Mouse (Mus musculus): ENCODE results near the gene Arhgap45. TPM values are rescaled to one million over a fixed set of nuclear protein-coding genes. Genes with fewer than 3 reads are reported as not detected.

The Arhgap45 gene
- polyA plus RNA-seq, 1 experiment from 2014 or later, result 17.7 TPM

DNA sequence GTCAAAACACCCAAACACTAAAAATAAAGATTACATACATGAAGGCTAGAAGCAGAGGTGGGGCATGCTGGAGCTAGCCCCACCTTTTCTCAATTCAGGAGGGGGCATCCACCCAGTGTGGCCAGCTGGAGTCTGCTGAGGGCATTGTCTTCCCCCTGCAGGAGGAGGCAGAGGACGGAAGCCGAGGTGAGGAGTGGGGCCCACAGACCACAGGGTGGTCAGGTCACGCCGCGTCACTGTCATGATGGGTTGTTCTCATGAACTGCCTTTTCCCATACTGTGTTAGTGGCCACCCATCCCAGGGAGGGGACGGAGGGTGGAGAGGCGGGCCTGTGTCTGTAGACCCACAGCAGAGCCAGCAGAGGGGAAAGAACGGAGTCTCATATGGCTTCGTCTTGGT is 13.7 kb downstream of the Arhgap45 start:
- no peak overlapping the region for H3K27ac ChIP-seq (ENCODE audit: low read length)
- no peaks in the 10 kb centered on the region for H3K9me3 ChIP-seq (replicated peaks; ENCODE audit: control insufficient read depth, low read length)
- H3K4me3 ChIP-seq (ENCODE audit: low read length), result no peak overlapping the region
- H3K36me3 ChIP-seq (ENCODE audit: control insufficient read depth, insufficient read depth), result 0 out of 2 replicates have a peak, but pooled peaks cover 4% of the 10 kb centered on the region
- H3K4me1 ChIP-seq (ENCODE audit: control insufficient read depth, insufficient read depth, low read length), result peaks cover 21% of the 10 kb centered on the region
- no peak overlapping the region for H3K9ac ChIP-seq (ENCODE audit: low read length)
- H3K27me3 ChIP-seq (ENCODE audit: control insufficient read depth, insufficient read depth, low read length), result no peaks in the 10 kb centered on the region
- WGBS, result 88% methylated on average over 9 of the region's 9 CpGs
- no peak overlapping the region for H3K4me2 ChIP-seq (ENCODE audit: low read depth, low read length)
- no peak for ATAC-seq (replicated peaks; ENCODE audit: extremely low read depth, insufficient read depth, low FRiP score)

DNA sequence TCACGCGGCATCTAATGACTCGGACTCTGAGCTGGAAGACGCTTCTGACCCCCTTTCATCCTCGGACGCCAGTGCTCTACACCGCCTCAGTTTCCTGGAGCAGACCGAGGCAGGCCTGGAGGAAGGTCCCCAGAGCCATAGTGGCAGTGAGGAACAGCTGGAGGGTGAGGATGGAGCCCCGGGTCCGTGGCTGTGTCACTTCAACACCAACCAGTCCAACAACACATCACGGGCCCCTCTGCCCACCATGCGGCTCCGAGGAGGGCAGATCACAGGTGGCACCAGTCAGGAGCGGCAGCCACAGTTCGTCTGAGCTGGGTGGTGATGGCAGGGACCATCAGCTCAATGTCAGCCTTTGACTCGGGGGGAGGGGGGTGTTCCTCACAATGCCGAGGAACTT is 14.3 kb downstream of the Arhgap45 start:
- peaks cover 10% of the 10 kb centered on the region; the same call in 1 of the 2 replicates for H3K36me3 ChIP-seq (ENCODE audit: control insufficient read depth, insufficient read depth)
- peaks cover 21% of the 10 kb centered on the region for H3K4me1 ChIP-seq (ENCODE audit: control insufficient read depth, insufficient read depth, low read length)
- H3K9me3 ChIP-seq (replicated peaks; ENCODE audit: control insufficient read depth, low read length), result no peaks in the 10 kb centered on the region
- H3K27me3 ChIP-seq (ENCODE audit: control insufficient read depth, insufficient read depth, low read length), result no peaks in the 10 kb centered on the region
- WGBS, result 80% methylated on average over 17 of the region's 17 CpGs
- ATAC-seq (replicated peaks; ENCODE audit: extremely low read depth, insufficient read depth, low FRiP score), result no peak
- H3K27ac ChIP-seq (ENCODE audit: low read length), result no peak overlapping the region
- no peak overlapping the region for H3K4me2 ChIP-seq (ENCODE audit: low read depth, low read length)
- H3K9ac ChIP-seq (ENCODE audit: low read length), result no peak overlapping the region
- H3K4me3 ChIP-seq (ENCODE audit: low read length), result no peak overlapping the region

DNA sequence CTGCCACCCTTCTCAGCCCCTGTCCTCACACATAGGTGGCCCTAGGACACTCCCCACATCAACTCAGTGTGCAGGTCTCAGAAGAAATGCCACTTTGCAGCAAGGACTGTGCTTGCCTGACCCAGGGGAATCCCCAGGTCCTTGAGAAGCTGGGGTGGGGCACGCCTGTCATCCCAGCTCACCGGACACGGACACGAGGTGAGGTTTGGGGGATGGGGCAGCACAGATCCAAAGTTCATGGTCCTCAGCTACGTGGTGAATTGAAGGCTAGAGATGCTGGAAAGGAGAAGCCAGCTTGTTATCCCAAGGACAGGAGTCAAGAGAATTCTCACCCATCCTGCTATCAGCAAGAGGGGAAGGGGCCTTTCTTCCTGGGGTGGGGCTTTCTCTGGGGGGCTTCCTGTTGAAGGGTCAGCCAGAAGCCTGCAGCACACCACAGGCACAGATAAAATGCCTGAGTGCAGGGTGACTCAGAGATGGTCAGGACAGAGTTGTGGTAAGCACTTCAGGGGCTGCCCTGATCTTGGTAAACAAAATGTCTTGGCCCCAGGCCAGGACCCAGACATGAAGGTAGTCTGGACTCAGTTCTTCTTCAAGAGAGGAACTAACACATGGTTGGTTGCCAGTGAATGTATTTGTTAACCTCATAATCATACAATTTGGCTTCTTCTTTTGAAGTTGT is 16.5 kb downstream of the Arhgap45 start:
- Histone ChIP-seq H3K9ac (ENCODE audit: low read length) (peak overlapping the region; percentile 55), H3K36me3 (ENCODE audit: control insufficient read depth, insufficient read depth) (peaks cover 29% of the 10 kb centered on the region), H3K27me3 (ENCODE audit: control insufficient read depth, insufficient read depth, low read length) (no peaks in the 10 kb centered on the region), H3K27ac (ENCODE audit: low read length) (peak overlapping the region; percentile 84), H3K9me3 (replicated peaks; ENCODE audit: control insufficient read depth, low read length) (no peaks in the 10 kb centered on the region), H3K4me2 (ENCODE audit: low read depth, low read length) (peak overlapping the region; percentile 24; the same call in 1 of the 2 replicates), H3K4me1 (ENCODE audit: control insufficient read depth, insufficient read depth, low read length) (peaks cover 21% of the 10 kb centered on the region), H3K4me3 (ENCODE audit: low read length) (0 out of 2 replicates have a peak overlapping the region, but pooled peaks have one; percentile 2)
- ATAC-seq (replicated peaks; ENCODE audit: extremely low read depth, insufficient read depth, low FRiP score), result peak; percentile 61
- 5% methylated on average over 5 of the region's 5 CpGs for WGBS

DNA sequence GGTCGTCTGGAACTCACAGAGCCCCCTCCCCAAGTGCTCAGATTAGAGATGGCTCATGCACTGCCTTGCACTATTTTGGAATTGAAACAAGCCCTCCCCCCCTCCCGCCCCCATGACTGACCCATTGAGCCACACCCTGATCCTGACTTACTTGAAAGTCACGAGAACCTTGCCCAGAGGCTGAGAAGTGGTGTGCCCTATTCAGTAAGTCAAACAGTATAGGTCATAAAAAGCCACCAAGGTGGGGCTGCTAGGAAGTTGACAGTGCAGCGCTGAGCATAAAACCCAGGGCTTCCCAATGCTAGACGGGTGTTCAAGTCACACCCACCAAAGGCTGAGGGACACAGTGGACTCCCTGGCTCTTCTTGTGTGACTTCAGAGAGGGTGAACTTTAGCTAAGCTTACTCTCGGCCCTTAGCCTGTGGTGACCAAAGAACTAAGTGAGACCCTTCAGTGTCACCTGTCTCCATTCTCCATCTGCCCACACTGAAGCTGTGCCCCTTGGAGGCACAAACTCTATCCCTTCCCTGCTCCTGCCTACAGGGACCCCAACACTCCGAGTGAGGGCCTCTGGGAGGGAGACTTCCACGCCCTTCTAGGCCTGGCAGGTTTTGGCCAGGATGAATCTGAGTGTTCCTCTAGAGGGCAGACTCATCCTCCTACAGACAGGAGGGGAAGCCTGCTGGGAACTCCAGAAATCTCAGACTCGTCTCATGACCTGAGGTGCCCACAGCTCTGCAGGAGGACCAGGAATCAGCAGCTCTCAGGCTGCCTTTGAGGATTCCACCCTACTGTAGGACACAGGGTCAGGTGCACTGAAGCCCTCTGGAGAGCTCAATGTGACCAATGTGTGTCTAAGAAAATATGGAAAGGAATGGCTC is 17.3 kb downstream of the Arhgap45 start:
- H3K4me1 ChIP-seq (ENCODE audit: control insufficient read depth, insufficient read depth, low read length), result peaks cover 27% of the 10 kb centered on the region
- ATAC-seq (replicated peaks; ENCODE audit: extremely low read depth, insufficient read depth, low FRiP score), result peak; percentile 46

DNA sequence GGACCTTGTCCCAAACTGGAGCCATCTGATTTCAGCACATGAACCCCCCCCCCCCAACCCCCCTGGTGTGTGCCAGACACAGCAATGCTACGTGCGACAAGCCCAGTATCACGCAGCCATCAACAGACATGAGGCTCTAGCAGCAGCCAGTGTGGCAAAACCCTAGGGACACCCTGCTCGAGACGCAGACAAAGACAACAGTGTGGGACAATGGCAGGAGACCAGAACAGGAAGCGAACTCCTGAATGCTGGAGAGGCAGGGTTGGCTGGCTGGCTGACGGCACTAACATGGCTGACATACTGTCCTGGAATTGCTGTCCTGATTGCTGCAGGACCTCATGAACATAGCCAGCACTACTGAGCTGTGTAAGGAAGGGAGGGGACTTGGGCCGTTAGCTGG is 18.7 kb downstream of the Arhgap45 start:
- Histone ChIP-seq H3K27ac (ENCODE audit: low read length) (peak overlapping the region; percentile 71), H3K4me1 (ENCODE audit: control insufficient read depth, insufficient read depth, low read length) (peaks cover 29% of the 10 kb centered on the region), H3K4me2 (ENCODE audit: low read depth, low read length) (no peak overlapping the region), H3K36me3 (ENCODE audit: control insufficient read depth, insufficient read depth) (peaks cover 29% of the 10 kb centered on the region), H3K9ac (ENCODE audit: low read length) (0 out of 2 replicates have a peak overlapping the region, but pooled peaks have one; percentile 21), H3K4me3 (ENCODE audit: low read length) (no peak overlapping the region), H3K27me3 (ENCODE audit: control insufficient read depth, insufficient read depth, low read length) (no peaks in the 10 kb centered on the region), H3K9me3 (replicated peaks; ENCODE audit: control insufficient read depth, low read length) (no peaks in the 10 kb centered on the region)
- no peak for ATAC-seq (replicated peaks; ENCODE audit: extremely low read depth, insufficient read depth, low FRiP score)
- WGBS, result 67% methylated on average over 8 of the region's 8 CpGs

More for the DNA sequence above, 17.3 kb downstream of the Arhgap45 start:
- 0 out of 2 replicates have a peak overlapping the region, but pooled peaks have one; percentile 3 for H3K9ac ChIP-seq (ENCODE audit: low read length)
- 28% methylated on average over 9 of the region's 9 CpGs for WGBS
- H3K4me2 ChIP-seq (ENCODE audit: low read depth, low read length), result no peak overlapping the region
- no peaks in the 10 kb centered on the region for H3K27me3 ChIP-seq (ENCODE audit: control insufficient read depth, insufficient read depth, low read length)
- no peak overlapping the region for H3K4me3 ChIP-seq (ENCODE audit: low read length)
- no peaks in the 10 kb centered on the region for H3K9me3 ChIP-seq (replicated peaks; ENCODE audit: control insufficient read depth, low read length)
- H3K27ac ChIP-seq (ENCODE audit: low read length), result peak overlapping the region; percentile 84
- peaks cover 29% of the 10 kb centered on the region for H3K36me3 ChIP-seq (ENCODE audit: control insufficient read depth, insufficient read depth)

DNA sequence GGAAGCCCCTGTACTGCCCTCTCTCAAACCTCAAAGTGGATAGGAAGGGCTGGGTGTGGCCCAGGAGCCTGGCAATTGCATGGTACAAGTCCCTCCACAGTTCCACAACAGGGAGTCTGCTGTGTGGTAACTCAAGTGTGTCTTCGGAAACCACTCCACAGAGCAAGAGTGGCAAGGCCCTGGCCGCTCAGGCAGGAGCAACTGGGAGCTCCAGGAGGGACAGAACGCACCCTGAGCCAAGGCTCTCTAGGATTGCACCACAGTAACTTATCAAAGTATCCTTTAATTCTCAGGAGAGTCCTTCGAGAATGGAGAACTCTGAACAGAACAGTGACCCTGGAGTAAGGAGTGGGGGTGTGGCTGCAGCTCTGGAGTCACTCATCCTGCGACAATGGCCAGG is 19.2 kb downstream of the Arhgap45 start:
- Histone ChIP-seq H3K4me3 (ENCODE audit: low read length) (no peak overlapping the region), H3K27me3 (ENCODE audit: control insufficient read depth, insufficient read depth, low read length) (no peaks in the 10 kb centered on the region), H3K9ac (ENCODE audit: low read length) (0 out of 2 replicates have a peak overlapping the region, but pooled peaks have one; percentile 21), H3K9me3 (replicated peaks; ENCODE audit: control insufficient read depth, low read length) (no peaks in the 10 kb centered on the region), H3K4me1 (ENCODE audit: control insufficient read depth, insufficient read depth, low read length) (peaks cover 29% of the 10 kb centered on the region), H3K4me2 (ENCODE audit: low read depth, low read length) (no peak overlapping the region), H3K36me3 (ENCODE audit: control insufficient read depth, insufficient read depth) (peaks cover 29% of the 10 kb centered on the region), H3K27ac (ENCODE audit: low read length) (peak overlapping the region; percentile 71)
- 82% methylated on average over 5 of the region's 5 CpGs for WGBS
- no peak for ATAC-seq (replicated peaks; ENCODE audit: extremely low read depth, insufficient read depth, low FRiP score)

DNA sequence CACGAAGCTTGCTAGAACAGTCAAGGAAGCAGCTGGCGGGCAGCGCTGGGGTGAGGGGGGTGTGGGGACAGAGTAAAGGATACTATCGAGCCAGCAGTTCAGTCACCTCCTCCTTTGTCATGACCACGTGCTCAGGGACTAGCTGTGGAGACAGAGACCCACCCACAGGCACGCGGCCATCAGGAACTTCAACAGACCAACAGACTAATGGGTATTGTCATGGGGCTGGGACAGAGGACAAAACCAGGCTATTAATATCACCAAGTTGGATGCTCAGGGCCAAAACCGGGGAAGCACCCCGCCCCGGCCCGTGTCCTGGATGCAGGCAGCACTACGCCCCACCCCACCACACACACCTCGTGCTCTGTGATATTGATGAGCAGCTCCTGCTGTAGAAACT is 20.4 kb downstream of the Arhgap45 start:
- no peaks in the 10 kb centered on the region for H3K9me3 ChIP-seq (replicated peaks; ENCODE audit: control insufficient read depth, low read length)
- H3K4me1 ChIP-seq (ENCODE audit: control insufficient read depth, insufficient read depth, low read length), result peaks cover 29% of the 10 kb centered on the region
- peaks cover 27% of the 10 kb centered on the region for H3K36me3 ChIP-seq (ENCODE audit: control insufficient read depth, insufficient read depth)
- WGBS, result 88% methylated on average over 13 of the region's 13 CpGs
- no peak overlapping the region for H3K9ac ChIP-seq (ENCODE audit: low read length)
- ATAC-seq (replicated peaks; ENCODE audit: extremely low read depth, insufficient read depth, low FRiP score), result no peak
- H3K4me3 ChIP-seq (ENCODE audit: low read length), result no peak overlapping the region
- no peak overlapping the region for H3K27ac ChIP-seq (ENCODE audit: low read length)
- no peak overlapping the region for H3K4me2 ChIP-seq (ENCODE audit: low read depth, low read length)
- H3K27me3 ChIP-seq (ENCODE audit: control insufficient read depth, insufficient read depth, low read length), result no peaks in the 10 kb centered on the region

DNA sequence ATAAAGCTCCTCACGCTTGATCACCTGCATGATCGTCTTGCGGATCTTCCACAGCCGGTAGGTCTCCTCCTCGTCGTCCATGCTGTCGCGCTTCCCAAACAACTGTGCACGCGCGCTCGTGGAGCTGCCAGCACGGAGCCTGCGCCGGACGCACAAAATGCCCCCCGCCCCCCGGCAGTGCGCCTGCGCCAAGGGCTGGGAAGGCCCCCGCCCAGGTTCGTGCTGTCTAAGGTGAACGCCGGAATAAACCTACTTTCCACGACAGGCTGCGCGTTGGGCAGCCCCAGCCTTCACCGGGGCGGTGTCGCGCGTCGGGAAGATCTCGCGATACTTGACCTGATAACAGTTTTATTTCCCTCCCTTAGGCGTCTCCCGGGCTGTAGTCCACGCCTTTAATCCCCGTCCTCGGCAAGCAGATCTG is 23.1 kb downstream of the Arhgap45 start, which contains the start of gene Polr2e:
Polr2e (minus strand) TSS at position 237 of the 421 bp plus-strand sequence.
- H3K4me1 ChIP-seq (ENCODE audit: control insufficient read depth, insufficient read depth, low read length), result peaks cover 8% of the 10 kb centered on the region
- peaks cover 27% of the 10 kb centered on the region for H3K36me3 ChIP-seq (ENCODE audit: control insufficient read depth, insufficient read depth)
- H3K27ac ChIP-seq (ENCODE audit: low read length), result peak within 1 kb of the TSS; percentile 75
- H3K27me3 ChIP-seq (ENCODE audit: control insufficient read depth, insufficient read depth, low read length), result no peaks in the 10 kb centered on the region
- peak within 1 kb of the TSS; percentile 91 for H3K9ac ChIP-seq (ENCODE audit: low read length)
- ATAC-seq (replicated peaks; ENCODE audit: extremely low read depth, insufficient read depth, low FRiP score), result peak; percentile 97
- under 1% methylated on average over 40 of the region's 40 CpGs for WGBS
- H3K4me3 ChIP-seq (ENCODE audit: low read length), result peak within 1 kb of the TSS; percentile 93
- H3K9me3 ChIP-seq (replicated peaks; ENCODE audit: control insufficient read depth, low read length), result no peaks in the 10 kb centered on the region
- H3K4me2 ChIP-seq (ENCODE audit: low read depth, low read length), result peak within 1 kb of the TSS; percentile 93

Measured in heart, embryonic 16.5 days (tissue).